Mouse (Mus musculus) inflammation-experienced regulatory T-cells (primary cell): ENCODE results near the gene Tfdp1. TPM values are rescaled to one million over a fixed set of nuclear protein-coding genes. Genes with fewer than 3 reads are reported as not detected.

Source experiments
- polyA plus RNA-seq, 2 experiments: library from polyadenylated mRNA; unstranded; fragments of 100-300 nt; shearing (Covaris generic); gene quantifications; one replicate each; pipeline ENCODE4 v1.2.1; 2017

The Tfdp1 gene
- polyA plus RNA-seq: 10 to 100 TPM; 61.5 to 63.5 TPM

GRCm38 (mm10) chr8:13338255-13338860 is at the start of gene Tfdp1:
Gene Tfdp1, plus strand, starts transcription at chr8:13338751.

GRCm38 (mm10) chr8:13396725-13397124 is 58.2 kb downstream of the Tfdp1 start, which contains the start of gene Atp4b:
Gene Atp4b, minus strand, starts transcription at chr8:13396825.

GRCm38 (mm10) chr8:13404666-13405131 is 66.1 kb downstream of the Tfdp1 start, which contains the start of gene Grk1:
Gene Grk1, plus strand, starts transcription at chr8:13405081.

Other genes with a start within 250 kb of the Tfdp1 start
- 10 to 100 TPM; 36.2 to 45.0 TPM for gene Pcid2, start 233.3 kb upstream of the Tfdp1 start, polyA plus RNA-seq
- gene Cul4a, start 233.1 kb upstream of the Tfdp1 start, polyA plus RNA-seq: 10 to 100 TPM; 34.7 to 38.6 TPM
- 100 to 1,000 TPM; 217 to 236 TPM for gene Lamp1, start 179.6 kb upstream of the Tfdp1 start, polyA plus RNA-seq
- gene Grtp1, start 138.1 kb upstream of the Tfdp1 start, polyA plus RNA-seq: 1 to 10 TPM; 2.0 to 4.3 TPM
- 1 to 10 TPM in 1 of 2 experiments, under 1 TPM in 1; 0.46 to 2.0 TPM for gene Adprhl1, start 84.6 kb upstream of the Tfdp1 start, polyA plus RNA-seq
- gene Dcun1d2, start 50.6 kb upstream of the Tfdp1 start, polyA plus RNA-seq: 10 to 100 TPM; 32.2 to 36.3 TPM
- gene Tmco3, start 50.6 kb upstream of the Tfdp1 start, polyA plus RNA-seq: 10 to 100 TPM; 29.6 to 38.1 TPM
- under 1 TPM in 1 of 2 experiments, not detected in 1; 0.28 TPM for gene Atp4b, start 58.1 kb downstream of the Tfdp1 start, polyA plus RNA-seq
- under 1 TPM in 1 of 2 experiments, not detected in 1; 0.42 TPM for gene Grk1, start 66.3 kb downstream of the Tfdp1 start, polyA plus RNA-seq
- gene Tmem255b, start 96.4 kb downstream of the Tfdp1 start, polyA plus RNA-seq: 1 to 10 TPM in 1 of 2 experiments, not detected in 1; 2.1 TPM
- gene Gas6, start 155.7 kb downstream of the Tfdp1 start, polyA plus RNA-seq: 1 to 10 TPM in 1 of 2 experiments, under 1 TPM in 1; 0.52 to 1.1 TPM
- gene 1700029H14Rik, start 223.7 kb downstream of the Tfdp1 start, polyA plus RNA-seq: under 1 TPM; 0.31 to 0.43 TPM